Mouse (Mus musculus) CH12.LX (cell line): ENCODE data around the gene Olfr685. TPM values are rescaled to one million over a fixed set of nuclear protein-coding genes. Genes with fewer than 3 reads are reported as not detected.

Experiments
- DNase-seq: peaks from one replicate; pipeline ENCODE4 v3.0.0-alpha.2; 2013; ENCODE audit errors: extremely low read depth
- H3K27ac ChIP-seq: 2 replicates; pipeline ENCODE4 v1.5.1; 2012; ENCODE audit warnings: low read depth, mild to moderate bottlenecking, control low read depth, moderate library complexity; ENCODE audit not compliant: insufficient read depth
- H3K27me3 ChIP-seq: replicated peaks from 2 replicates; pipeline ENCODE3; 2012; ENCODE audit warnings: inconsistent platforms
- H3K36me3 ChIP-seq, 2 experiments: replicated peaks in 1 of 2; 2 replicates each; pipeline versions ENCODE3 to v1.6.1; 2012; ENCODE audit warnings: inconsistent platforms in 1 of 2, low read length in 1 of 2, mild to moderate bottlenecking in 1 of 2, mixed read lengths in 1 of 2, moderate library complexity in 1 of 2; ENCODE audit not compliant: control insufficient read depth in 1 of 2, insufficient read depth in 1 of 2
- H3K4me1 ChIP-seq, 2 experiments: 2 replicates each; pipeline ENCODE4 v1.6.1; 2012; ENCODE audit warnings: inconsistent platforms in 1 of 2, moderate library complexity in 1 of 2; ENCODE audit not compliant: insufficient read depth in 2 of 2, control insufficient read depth in 1 of 2
- H3K4me2 ChIP-seq: 2 replicates; pipeline ENCODE4 v1.6.1; 2012; ENCODE audit warnings: low read depth, mild to moderate bottlenecking, control low read depth; ENCODE audit not compliant: poor library complexity, insufficient read depth, severe bottlenecking
- H3K4me3 ChIP-seq, 3 experiments: fragments of 150-350 bp in 1 of 3; sonication (generic) in 1 of 3; replicated peaks in 1 of 3; 2 replicates each; pipeline versions ENCODE3 to v1.5.1; 2011 to 2012; ENCODE audit warnings: low read depth in 2 of 3, low read length in 2 of 3, mild to moderate bottlenecking in 2 of 3, moderate library complexity in 2 of 3, control low read depth in 1 of 3, improper control_type of control experiment in 1 of 3, inconsistent platforms in 1 of 3, mixed read lengths in 1 of 3; ENCODE audit not compliant: poor library complexity in 1 of 3
- H3K79me2 ChIP-seq: replicated peaks from 2 replicates; pipeline ENCODE4 v1.6.1; 2012; ENCODE audit warnings: mild to moderate bottlenecking, moderate library complexity; ENCODE audit not compliant: control insufficient read depth, poor library complexity, insufficient read depth, severe bottlenecking; ENCODE audit errors: extremely low read depth
- H3K9ac ChIP-seq: 2 replicates; pipeline ENCODE4 v1.6.1; 2012; ENCODE audit warnings: low read depth, mild to moderate bottlenecking, control low read depth, moderate library complexity; ENCODE audit not compliant: insufficient read depth
- H3K9me3 ChIP-seq: replicated peaks from 2 replicates; pipeline ENCODE3; 2012; ENCODE audit warnings: low read length, inconsistent platforms, mixed read lengths
- CTCF ChIP-seq, 2 experiments: IDR thresholded peaks in 1 of 2; conservative IDR thresholded peaks in 1 of 2; 2 replicates each; pipeline ENCODE4 v1.5.1; 2011 to 2012; ENCODE audit warnings: low read depth in 2 of 2, low read length in 2 of 2, improper control_type of control experiment in 1 of 2, inconsistent platforms in 1 of 2, mild to moderate bottlenecking in 1 of 2, moderate library complexity in 1 of 2
- E2F4 ChIP-seq: IDR thresholded peaks from 2 replicates; pipeline ENCODE4 v1.6.1; 2011; ENCODE audit warnings: low read depth, low read length, improper control_type of control experiment; ENCODE audit not compliant: insufficient replicate concordance
- JUND ChIP-seq: conservative IDR thresholded peaks from 2 replicates; pipeline ENCODE4 v1.6.1; 2011; ENCODE audit warnings: low read depth, low read length, improper control_type of control experiment
- MAFK ChIP-seq: IDR thresholded peaks from 2 replicates; pipeline ENCODE4 v1.6.1; 2011; ENCODE audit warnings: low read length, improper control_type of control experiment; ENCODE audit not compliant: insufficient replicate concordance
- MAZ ChIP-seq: IDR thresholded peaks from 2 replicates; pipeline ENCODE4 v1.6.1; 2012; ENCODE audit warnings: low read depth, mild to moderate bottlenecking, inconsistent platforms, low read length, improper control_type of control experiment, moderate library complexity
- RAD21 ChIP-seq: IDR thresholded peaks from 2 replicates; pipeline ENCODE4 v1.6.1; 2011; ENCODE audit warnings: low read depth, mild to moderate bottlenecking, low read length, improper control_type of control experiment, moderate library complexity
- SMC3 ChIP-seq: IDR thresholded peaks from 2 replicates; pipeline ENCODE4 v1.6.1; 2011; ENCODE audit warnings: low read depth, low read length, improper control_type of control experiment
- ZKSCAN1 ChIP-seq: IDR thresholded peaks from 2 replicates; pipeline ENCODE4 v1.6.1; 2012; ENCODE audit warnings: low read depth, inconsistent platforms, low read length, improper control_type of control experiment, borderline replicate concordance
- ZMIZ1 ChIP-seq: IDR thresholded peaks from 2 replicates; pipeline ENCODE4 v1.6.1; 2012; ENCODE audit warnings: low read depth, mild to moderate bottlenecking, inconsistent platforms, low read length, improper control_type of control experiment
- dilution Hi-C: fragments of 300-500 bp; cut with MboI; formaldehyde crosslinking; loops from 2 replicates; pipeline ENCODE4 v1.14.3; 2020; ENCODE audit warnings: low sequenced_read_pairs; ENCODE audit not compliant: extremely low pct_unique_long_range_greater_than_20kb, extremely low pct_ligation_motif_present
- in situ Hi-C: fragments of 300-500 bp; cut with MboI; formaldehyde crosslinking; loops from 3 replicates; pipeline ENCODE4 v1.14.3; 2019; ENCODE audit warnings: low sequenced_read_pairs, low pct_ligation_motif_present, low pct_unique_long_range_greater_than_20kb, mixed read lengths
- polyA plus RNA-seq: library from polyadenylated mRNA; unstranded; fragments of >175 nt; gene quantifications from 2 replicates; pipeline ENCODE4 v1.2.1, GENCODE M21; 2012; ENCODE audit warnings: low read depth; ENCODE audit not compliant: insufficient read length
- total RNA-seq, 2 experiments: library from RNA; depleted of rRNA; stranded (reverse); fragments of 300-350 nt in 1 of 2; fragments of >200 nt in 1 of 2; gene quantifications; 2 replicates each; pipeline ENCODE4 v1.2.3; 2012 to 2014

Gene Olfr685
- total and polyA plus RNA-seq, 3 experiments: not detected

DNA sequence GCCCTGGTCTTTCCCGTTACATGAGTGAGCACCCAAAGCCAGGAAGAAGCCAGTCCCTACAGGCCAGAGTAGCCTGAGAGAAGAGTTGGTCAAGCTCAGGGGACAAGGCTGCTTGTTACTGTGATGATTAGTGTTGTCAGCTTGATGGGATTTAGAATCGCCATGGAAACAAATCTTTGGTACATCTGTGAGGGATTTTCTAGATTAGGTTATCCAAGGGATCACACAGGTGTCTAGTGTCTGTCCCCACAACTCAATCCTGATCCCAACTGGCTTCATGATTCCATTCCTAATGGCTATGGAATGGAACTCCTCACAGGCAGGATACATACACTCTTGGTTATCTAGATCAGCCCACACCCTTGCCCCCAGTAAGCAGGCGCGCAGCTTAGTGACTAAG, 32.5 kb upstream of the Olfr685 start:
- Histone ChIP-seq H3K36me3 (no peaks in the 10 kb centered on the region), H3K9me3 (no peaks in the 10 kb centered on the region), H3K27ac (no peak overlapping the region), H3K4me1 (no peaks in the 10 kb centered on the region), H3K27me3 (no peaks in the 10 kb centered on the region), H3K4me3 (no peak overlapping the region), H3K4me2 (no peak overlapping the region), H3K9ac (no peak overlapping the region), H3K79me2 (no peaks in the 10 kb centered on the region)
- TF ChIP-seq SMC3 (no peak), ZMIZ1 (no peak)
- in situ Hi-C loops (no loop called here), dilution Hi-C loops (no loop called here)
- no peak for DNase-seq

DNA sequence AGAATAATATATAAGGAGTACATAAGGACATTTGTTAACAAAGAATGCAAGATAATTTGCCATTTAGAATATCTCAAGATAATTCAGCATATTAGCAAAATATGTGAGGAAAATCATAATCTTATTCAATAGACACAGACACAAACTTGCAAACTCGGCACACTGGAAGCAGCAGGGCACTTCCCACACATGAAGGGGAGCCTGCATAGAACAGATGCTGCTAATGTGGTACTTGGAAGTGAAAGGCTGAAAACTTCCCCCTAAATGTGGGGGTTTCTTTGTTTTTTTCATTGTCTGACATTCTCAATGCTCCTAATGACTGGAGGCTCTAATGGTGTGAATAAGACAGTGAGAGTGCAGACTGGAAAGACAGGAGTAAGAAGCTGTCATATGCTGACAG, 28.9 kb upstream of the Olfr685 start:
- H3K27ac ChIP-seq: no peak overlapping the region
- H3K9ac ChIP-seq: no peak overlapping the region
- no peaks in the 10 kb centered on the region for H3K79me2 ChIP-seq
- H3K4me1 ChIP-seq: no peaks in the 10 kb centered on the region
- H3K4me2 ChIP-seq: no peak overlapping the region
- no peaks in the 10 kb centered on the region for H3K27me3 ChIP-seq
- in situ Hi-C loops (no loop called here), dilution Hi-C loops (no loop called here)
- H3K9me3 ChIP-seq: no peaks in the 10 kb centered on the region
- H3K36me3 ChIP-seq: no peaks in the 10 kb centered on the region
- no peak for DNase-seq
- no peak overlapping the region for H3K4me3 ChIP-seq
- TF ChIP-seq ZMIZ1 (no peak), MAZ (no peak)

DNA sequence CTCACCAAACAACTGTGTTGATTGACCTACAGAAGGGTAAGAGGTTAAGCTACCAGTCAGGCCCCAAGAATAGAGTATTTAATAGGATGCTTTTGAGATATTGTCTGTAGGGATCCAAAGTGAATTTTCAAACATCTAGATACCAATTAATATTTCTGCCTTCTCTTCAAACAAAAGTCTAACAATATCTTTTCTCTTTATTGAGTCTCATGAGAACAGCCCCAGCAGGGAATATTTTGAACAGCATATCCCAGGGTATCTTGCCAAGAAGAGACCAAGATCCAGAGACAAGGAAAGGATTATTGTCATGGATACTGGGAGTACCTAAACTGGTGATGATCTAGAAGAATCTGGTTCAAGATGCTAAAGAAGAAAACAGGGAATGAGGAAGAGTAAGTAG, 21.6 kb upstream of the Olfr685 start, which contains the start of gene Olfr686:
Gene Olfr686 (minus strand): TSS at position 101 of the 400 bp plus-strand sequence.
- TF ChIP-seq JUND: no peak
- no peak for TF ChIP-seq E2F4
- Histone ChIP-seq H3K36me3 (no peaks in the 10 kb centered on the region), H3K9ac (no peak within 1 kb of the TSS), H3K27me3 (no peaks in the 10 kb centered on the region), H3K9me3 (no peaks in the 10 kb centered on the region), H3K27ac (no peak within 1 kb of the TSS), H3K79me2 (no peaks in the 10 kb centered on the region), H3K4me1 (no peaks in the 10 kb centered on the region), H3K4me2 (no peak within 1 kb of the TSS), H3K4me3 (no peak within 1 kb of the TSS)
- in situ Hi-C loops: no loop called here
- DNase-seq: no peak
- dilution Hi-C loops: no loop called here

DNA sequence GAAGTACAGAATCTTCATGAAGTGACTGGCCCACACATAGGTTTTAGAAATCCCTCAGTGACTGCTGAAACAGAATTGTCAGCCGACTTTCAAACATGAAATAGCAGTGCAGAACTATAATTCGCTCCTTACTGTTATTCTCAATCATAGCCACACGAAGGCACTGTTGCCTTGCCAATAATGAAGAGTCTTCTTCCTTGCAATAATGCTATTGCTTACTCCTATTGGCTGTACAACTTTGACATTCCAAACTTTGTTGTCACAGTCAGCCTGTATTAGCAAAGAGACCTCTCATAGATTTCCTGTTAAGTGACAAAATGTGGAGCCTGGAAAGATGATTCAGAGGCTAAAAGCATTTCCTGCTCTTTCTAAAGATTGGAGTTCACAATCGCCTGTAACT, 15.0 kb downstream of the Olfr685 start:
- Histone ChIP-seq H3K4me1 (no peaks in the 10 kb centered on the region), H3K36me3 (no peaks in the 10 kb centered on the region), H3K4me3 (no peak overlapping the region), H3K27ac (no peak overlapping the region), H3K9me3 (no peaks in the 10 kb centered on the region), H3K4me2 (no peak overlapping the region), H3K27me3 (no peaks in the 10 kb centered on the region), H3K9ac (no peak overlapping the region), H3K79me2 (no peaks in the 10 kb centered on the region)
- peak; percentile 12 for DNase-seq
- TF ChIP-seq SMC3 (peak; percentile 59), MAFK (no peak), ZKSCAN1 (no peak), CTCF (conservative IDR thresholded peaks at IDR 0.05 in 1 of 2, IDR thresholded peaks at IDR 0.05 in 1 of 2; ENCODE audit: low read depth in 2 of 2, low read length in 2 of 2) (peak; percentile 40 to 69; a peak in 3 of 4 replicates), RAD21 (peak; percentile 75)
- in situ Hi-C loops (no loop called here), dilution Hi-C loops (no loop called here)
